Mouse (Mus musculus) heart, adult 11 months (tissue): ENCODE data around the gene Ankmy1.

Experiments used
- DNase-seq: peaks from one replicate; pipeline ENCODE4 v3.0.0; 2022

The Ankmy1 gene

DNA sequence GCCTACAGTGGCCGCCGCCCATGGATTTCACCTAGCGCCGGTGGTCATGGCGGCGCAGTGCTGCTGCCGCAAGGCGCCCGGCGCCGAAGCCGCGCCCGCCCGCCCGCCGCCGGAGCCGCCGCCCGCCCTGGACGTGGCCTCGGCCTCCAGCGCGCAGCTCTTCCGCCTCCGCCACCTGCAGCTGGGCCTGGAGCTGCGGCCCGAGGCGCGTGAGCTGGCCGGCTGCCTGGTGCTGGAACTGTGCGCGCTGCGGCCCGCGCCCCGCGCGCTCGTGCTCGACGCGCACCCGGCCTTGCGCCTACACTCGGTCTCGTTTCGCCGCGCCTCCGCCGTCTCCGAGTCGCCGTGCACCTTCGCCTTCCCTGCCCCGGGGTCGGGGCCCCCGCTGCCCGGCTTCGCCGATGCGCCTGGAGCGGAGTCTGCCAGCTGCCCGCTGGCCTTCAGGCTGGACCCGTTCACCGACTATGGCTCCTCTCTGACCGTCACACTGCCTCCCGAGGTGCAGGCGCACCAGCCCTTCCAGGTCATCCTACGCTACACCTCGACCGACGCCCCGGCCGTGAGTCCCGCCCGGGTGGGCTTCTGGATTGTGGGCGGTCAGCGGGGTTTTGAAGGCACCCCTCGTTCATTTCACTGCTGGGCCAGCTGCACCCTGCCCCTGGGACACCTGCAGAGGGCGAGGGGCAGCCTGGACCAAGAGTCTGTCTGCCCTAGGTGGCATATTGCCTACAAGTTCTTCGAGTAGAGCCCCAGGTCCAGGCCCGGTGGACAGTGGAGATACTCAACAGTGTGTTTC is 8.4 kb upstream of the Ankmy1 start:
- DNase-seq = peak; percentile 96

DNA sequence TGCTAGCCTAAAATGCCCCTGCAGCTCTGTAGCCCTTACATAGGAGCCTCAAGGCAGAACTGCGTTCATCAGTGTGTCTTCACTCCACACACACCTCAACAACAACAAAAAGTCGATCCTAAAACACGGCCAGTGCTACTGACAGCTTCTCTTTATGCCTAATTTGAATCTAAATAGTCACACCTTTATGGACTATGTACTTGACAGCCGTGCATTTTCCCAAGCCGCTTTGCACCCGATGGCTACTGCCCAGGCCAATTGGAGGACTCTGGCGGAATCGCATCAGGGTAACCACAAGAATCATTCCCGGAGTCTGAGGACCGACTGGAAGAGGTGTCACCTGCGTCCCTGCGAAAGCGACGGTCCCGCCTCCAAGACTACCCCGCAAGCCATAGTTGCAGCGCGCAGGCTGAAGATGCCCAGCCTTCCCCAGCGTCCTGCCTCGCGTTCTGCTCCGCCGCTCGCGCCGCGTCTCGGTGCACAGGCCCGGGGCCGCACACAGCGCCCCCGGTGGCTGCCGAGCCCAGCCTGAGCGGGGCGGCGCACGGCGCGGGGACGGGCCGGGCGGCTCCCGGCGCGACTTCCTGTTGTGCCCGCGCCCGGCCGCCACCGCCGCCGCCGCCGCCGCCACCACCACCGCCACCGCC is 7.7 kb upstream of the Ankmy1 start, which contains the start of gene Rnpepl1:
TSS of gene Rnpepl1 (plus strand) at position 545 of the 647 bp plus-strand sequence.
- DNase-seq = peak; percentile 98

DNA sequence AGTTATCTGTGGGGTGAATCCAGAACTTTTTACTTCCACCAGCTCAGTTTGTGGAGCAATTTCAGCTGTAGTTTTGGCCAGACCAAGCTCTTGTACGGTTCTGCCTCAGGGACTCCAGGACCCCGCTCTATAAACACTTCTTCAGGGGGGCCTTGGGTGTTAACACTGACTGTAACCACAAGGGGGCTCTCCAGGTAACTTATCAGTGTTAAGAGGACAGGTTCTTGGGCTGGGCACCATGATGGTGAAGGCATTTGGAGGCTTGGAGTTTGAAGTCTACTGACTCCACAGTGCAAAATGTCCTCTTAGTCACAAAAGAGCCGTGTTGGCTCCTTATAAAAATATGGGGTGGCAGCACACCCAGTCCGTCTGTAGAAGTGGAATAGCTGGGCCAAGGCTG is 6.4 kb upstream of the Ankmy1 start:
- peak; percentile 89 for DNase-seq

- peak; percentile 87 for DNase-seq
Observed at GRCm38 (mm10) chr1:92908664-92909063, 6.0 kb upstream of the Ankmy1 start.

DNA sequence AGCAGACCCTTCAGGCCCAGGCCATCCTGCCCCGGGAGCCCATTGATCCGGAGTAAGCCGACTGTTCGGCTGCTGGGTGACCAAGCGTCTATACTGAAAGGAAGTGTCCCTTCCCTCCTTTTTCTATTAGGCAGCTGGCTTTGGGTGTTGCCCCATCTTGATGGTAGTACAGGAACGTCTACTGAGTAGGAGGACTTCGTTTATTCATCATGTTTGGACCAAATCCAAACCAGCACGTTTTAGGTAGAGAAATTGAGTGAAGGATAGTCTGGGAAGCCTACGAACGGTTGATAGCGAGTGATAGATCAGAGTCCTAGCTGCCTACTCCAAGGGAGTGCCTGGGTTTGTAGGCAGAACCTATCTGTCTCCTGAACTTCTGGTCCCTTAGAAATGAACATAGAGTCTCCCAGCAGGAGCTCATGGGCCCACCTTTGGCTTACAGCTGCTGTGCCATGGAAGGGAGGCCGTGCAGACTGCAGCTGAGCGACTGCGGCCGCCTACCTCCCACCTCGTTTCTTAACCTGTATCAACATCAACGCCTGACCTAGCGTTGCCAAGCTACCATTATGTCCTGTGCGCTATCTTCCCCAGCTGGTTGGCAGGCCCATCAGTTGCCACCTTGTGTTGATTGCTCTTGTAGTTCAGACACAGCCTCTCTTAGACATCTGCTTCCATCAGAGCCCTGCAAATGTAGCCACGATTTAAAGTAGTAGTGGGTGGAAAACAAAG is 5.1 kb upstream of the Ankmy1 start:
- DNase-seq = peak; percentile 91

GRCm38 (mm10) chr1:92906779-92907631 is 4.3 kb upstream of the Ankmy1 start, which contains the start of gene Dusp28:
Gene Dusp28 (plus strand): TSS chr1:92906981.
- DNase-seq = peak; percentile 100

- DNase-seq = peak; percentile 91
Observed at GRCm38 (mm10) chr1:92905703-92906310, 3.1 kb upstream of the Ankmy1 start.

DNA sequence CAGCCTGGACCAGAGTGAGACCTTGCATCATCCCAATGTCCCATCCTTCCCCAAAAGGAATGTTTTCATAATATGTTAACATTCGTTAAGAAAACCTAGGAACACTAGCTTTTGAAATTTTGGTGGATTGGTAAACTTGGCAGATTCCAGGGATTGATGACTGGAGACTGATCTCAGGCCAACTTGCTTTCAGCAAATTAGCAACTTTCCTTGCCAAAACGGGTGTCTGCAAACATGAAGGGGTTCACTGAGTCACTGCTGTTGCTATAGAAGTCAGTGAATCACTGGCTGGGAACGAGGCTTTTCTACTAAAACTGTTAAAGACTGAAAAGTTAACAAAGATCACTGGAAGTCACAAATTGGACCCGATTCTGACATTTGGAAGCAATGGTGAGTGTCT is 921 bp upstream of the Ankmy1 start:
- no peak for DNase-seq

DNA sequence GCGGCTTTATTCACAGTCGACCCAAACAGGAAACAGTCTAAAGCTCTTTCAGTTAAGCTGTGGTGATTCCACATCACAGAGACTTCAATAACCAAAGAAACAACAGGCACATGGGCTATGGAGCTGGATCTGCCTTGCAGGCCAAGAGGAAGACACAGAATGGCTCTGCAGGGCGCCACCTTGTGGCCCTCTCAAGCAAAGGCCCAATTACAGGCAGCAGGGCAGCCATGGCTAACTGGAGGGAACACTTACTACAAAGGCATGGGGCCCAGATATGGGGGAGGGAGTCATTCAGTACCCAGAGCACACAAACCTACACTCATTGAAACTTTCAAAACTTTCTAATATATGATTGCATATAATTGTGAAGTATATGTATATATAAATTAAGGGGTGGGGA is 7.6 kb downstream of the Ankmy1 start:
- no peak for DNase-seq

DNA sequence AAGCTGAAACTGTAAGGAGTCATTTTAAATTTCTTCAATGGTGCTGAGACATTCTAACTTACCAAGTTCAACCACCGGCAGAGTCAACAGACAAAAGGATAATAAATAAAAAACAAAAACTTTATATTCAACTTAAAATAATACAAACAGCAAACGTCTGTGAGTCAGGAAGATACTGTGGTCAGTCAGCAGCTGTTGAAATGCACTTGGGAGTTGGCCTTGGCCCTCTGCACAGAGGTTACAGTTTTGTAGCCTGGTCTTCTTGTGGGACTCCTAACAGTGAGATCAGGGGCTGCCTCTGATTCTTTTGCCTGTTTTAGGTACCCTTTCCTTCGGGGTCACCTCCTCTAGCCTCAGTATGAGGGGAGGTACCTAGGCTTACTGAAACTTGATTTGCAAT is 8.8 kb downstream of the Ankmy1 start:
- DNase-seq = no peak

GRCm38 (mm10) chr1:92892791-92893190 is 9.9 kb downstream of the Ankmy1 start:
- no peak for DNase-seq

DNA sequence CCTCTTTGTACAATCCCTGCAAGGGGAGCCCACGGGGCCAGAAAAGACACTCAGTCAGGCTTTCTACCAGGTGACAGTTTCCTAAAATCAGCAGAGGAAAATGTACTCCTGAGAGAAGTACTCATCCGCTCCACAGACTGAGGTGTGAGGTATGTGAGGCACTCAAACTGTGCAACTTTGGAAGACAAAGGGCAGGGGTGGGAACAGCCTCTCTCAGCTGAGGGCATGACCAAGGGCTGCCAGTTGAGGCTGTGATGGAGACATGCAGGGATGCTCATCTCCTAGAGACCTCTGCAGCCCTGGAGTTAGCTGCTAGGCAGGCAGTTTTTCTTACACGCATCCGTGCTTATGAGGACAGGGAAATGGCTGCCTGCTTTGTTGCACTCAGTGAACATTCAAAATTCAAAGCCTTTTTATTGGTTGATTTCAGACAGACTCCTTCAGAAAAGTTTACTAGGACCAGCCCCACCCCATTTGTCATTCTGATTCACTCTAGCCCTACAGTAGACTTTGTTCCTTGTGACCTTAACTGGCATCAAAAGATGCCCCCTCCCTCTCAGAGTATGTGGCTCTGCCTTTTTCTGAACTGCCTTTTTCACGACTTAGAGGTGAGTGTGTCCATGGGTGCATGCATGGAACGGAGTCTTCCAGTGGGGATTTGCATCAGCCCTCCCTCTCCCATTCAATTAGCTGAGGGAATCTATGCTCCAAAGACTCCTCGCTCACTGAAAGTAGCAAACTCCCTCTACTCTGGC is 13.6 kb downstream of the Ankmy1 start:
- DNase-seq = no peak

- no peak for DNase-seq
Observed at GRCm38 (mm10) chr1:92881982-92882381, 20.7 kb downstream of the Ankmy1 start.

- no peak for DNase-seq
Observed at GRCm38 (mm10) chr1:92880101-92880500, 22.6 kb downstream of the Ankmy1 start.

- no peak for DNase-seq
Observed at GRCm38 (mm10) chr1:92879266-92879665, 23.4 kb downstream of the Ankmy1 start.

DNA sequence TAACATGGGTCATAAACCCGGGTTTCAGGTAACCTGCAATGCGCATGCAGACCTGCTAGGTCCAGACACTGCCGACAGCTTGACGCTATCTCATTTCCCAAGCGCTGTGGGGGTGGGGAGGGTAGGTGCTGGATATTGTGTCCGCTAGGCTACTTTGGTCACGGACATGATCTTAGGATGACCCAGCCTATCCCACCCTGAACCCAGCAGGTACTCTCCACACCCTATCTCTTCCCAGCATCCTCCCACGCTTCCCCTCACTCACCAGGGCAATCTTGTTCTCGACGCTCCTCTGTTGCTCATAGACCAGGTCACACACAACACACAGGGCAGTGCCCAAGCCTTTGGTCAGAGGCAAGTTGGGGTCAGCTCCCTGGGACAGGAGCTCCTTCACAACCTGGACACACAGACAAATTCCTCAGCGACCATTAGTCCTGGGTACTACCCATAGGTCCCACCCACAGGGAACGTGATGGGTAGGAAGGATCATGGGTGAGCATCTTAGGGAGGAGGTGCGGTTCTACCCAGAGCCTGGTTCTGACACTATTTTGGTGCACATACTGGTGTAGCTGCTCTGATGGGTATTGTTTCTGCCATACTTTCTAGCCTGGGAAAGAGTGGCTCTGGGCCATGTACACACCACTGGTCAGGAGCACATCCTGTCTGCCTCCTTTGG is 24.5 kb downstream of the Ankmy1 start:
- no peak for DNase-seq

- DNase-seq = no peak
Observed at GRCm38 (mm10) chr1:92877431-92877978, 25.2 kb downstream of the Ankmy1 start.

- DNase-seq = no peak
Observed at GRCm38 (mm10) chr1:92875360-92876111, 27.2 kb downstream of the Ankmy1 start.

- DNase-seq = no peak
Observed at GRCm38 (mm10) chr1:92874011-92874410, 28.7 kb downstream of the Ankmy1 start.

GRCm38 (mm10) chr1:92872666-92873065 is 30.0 kb downstream of the Ankmy1 start:
- DNase-seq = no peak
